Mouse (Mus musculus) thymus, adult 2 months (tissue): ENCODE data around the gene Crp. TPM values are rescaled to one million over a fixed set of nuclear protein-coding genes. Genes with fewer than 3 reads are reported as not detected.

Experiments
- DNase-seq: peaks from one replicate; pipeline ENCODE4 v3.0.0; 2021
- H3K27ac ChIP-seq: fragments of 200-500 bp; 2 replicates; pipeline ENCODE4 v1.5.1; 2012; ENCODE audit warnings: low read length, control low read depth; ENCODE audit not compliant: control insufficient read depth, insufficient read depth
- H3K27me3 ChIP-seq: fragments of 200-500 bp; 2 replicates; pipeline ENCODE4 v1.6.1; 2012; ENCODE audit warnings: mild to moderate bottlenecking, low read length, moderate library complexity, mixed read lengths; ENCODE audit not compliant: control insufficient read depth, insufficient read depth
- H3K36me3 ChIP-seq: fragments of 200-500 bp; 2 replicates; pipeline ENCODE4 v1.6.1; 2012; ENCODE audit warnings: mild to moderate bottlenecking, low read length, moderate library complexity; ENCODE audit not compliant: control insufficient read depth, insufficient read depth
- H3K4me1 ChIP-seq: fragments of 200-500 bp; replicated peaks from 2 replicates; pipeline ENCODE4 v1.6.1; 2012; ENCODE audit warnings: low read length; ENCODE audit not compliant: control insufficient read depth, insufficient read depth
- H3K4me3 ChIP-seq: fragments of 200-500 bp; 2 replicates; pipeline ENCODE4 v1.5.1; 2012; ENCODE audit warnings: mild to moderate bottlenecking, low read length, control low read depth, moderate library complexity; ENCODE audit not compliant: control insufficient read depth, insufficient read depth
- CTCF ChIP-seq: fragments of 200-500 bp; IDR thresholded peaks from 2 replicates; pipeline ENCODE4 v1.5.1; 2012; ENCODE audit warnings: mild to moderate bottlenecking, control low read depth, low read length, moderate library complexity, borderline replicate concordance; ENCODE audit not compliant: control insufficient read depth, poor library complexity, insufficient read depth; ENCODE audit errors: extremely low read depth
- POLR2A ChIP-seq: fragments of 200-500 bp; IDR thresholded peaks from 2 replicates; pipeline ENCODE4 v1.6.1; 2012; ENCODE audit warnings: mild to moderate bottlenecking, low read length, control low read depth, moderate library complexity; ENCODE audit not compliant: control insufficient read depth, poor library complexity, insufficient read depth; ENCODE audit errors: extremely low read depth
- WGBS: fragments of 180-500 bp; shearing (Covaris S2); methylation state at CpG from one replicate; pipeline ENCODE4 v1.1.7; 2018; 5-methylcytosine and 5-hydroxymethylcytosine counted together
- polyA plus RNA-seq: library from polyadenylated mRNA; depleted of rRNA; stranded (reverse); fragments of >200 nt; gene quantifications from 2 replicates; pipeline ENCODE4 v1.2.3, GENCODE M21; 2012

Crp gene
- polyA plus RNA-seq, 1 experiment = 1.6 TPM

- TF ChIP-seq POLR2A (no peak), CTCF (no peak)
- Histone ChIP-seq H3K36me3 (no peaks in the 10 kb centered on the region), H3K27me3 (no peaks in the 10 kb centered on the region), H3K27ac (no peak overlapping the region), H3K4me1 (no peaks in the 10 kb centered on the region), H3K4me3 (no peak overlapping the region)
- DNase-seq = no peak
These were observed 433 bp upstream of the Crp start for GRCm38 (mm10) chr1:172697422-172697821.

- DNase-seq = no peak
- no peak for TF ChIP-seq POLR2A
- TF ChIP-seq CTCF = no peak
- Histone ChIP-seq H3K4me3 (no peak overlapping the region), H3K4me1 (no peaks in the 10 kb centered on the region), H3K27me3 (no peaks in the 10 kb centered on the region), H3K36me3 (no peaks in the 10 kb centered on the region), H3K27ac (no peak overlapping the region)
- WGBS = 91% methylated on average over 3 of the region's 3 CpGs
These were observed 3.0 kb downstream of the Crp start for GRCm38 (mm10) chr1:172700814-172701213.

- 96% methylated on average over 2 of the region's 2 CpGs for WGBS
- TF ChIP-seq CTCF = no peak
- TF ChIP-seq POLR2A = no peak
- H3K4me3 ChIP-seq = no peak overlapping the region
- no peaks in the 10 kb centered on the region for H3K27me3 ChIP-seq
- DNase-seq = no peak
- H3K27ac ChIP-seq = no peak overlapping the region
- H3K4me1 ChIP-seq = no peaks in the 10 kb centered on the region
- no peaks in the 10 kb centered on the region for H3K36me3 ChIP-seq
These were observed 3.5 kb downstream of the Crp start for GRCm38 (mm10) chr1:172701381-172701780.

DNA sequence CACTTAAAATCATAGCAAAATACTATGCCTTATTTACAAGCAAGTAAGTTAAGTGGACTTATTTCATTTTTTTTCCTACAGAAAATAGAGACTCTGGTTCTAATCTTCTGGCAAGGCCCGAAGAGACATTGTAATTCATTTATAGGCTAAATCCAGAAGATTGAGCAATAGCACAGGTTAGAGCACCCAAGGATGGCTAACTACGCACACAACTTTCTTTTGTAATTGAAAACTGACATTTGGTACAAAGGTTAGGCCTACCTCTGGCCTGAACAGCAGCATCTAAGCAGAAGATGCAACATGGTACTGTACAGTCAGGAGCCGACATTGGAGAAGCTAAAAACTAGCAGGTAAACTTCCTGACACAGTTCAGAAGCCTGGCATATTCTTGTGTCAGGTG, 4.0 kb downstream of the Crp start:
- Histone ChIP-seq H3K4me3 (no peak overlapping the region), H3K4me1 (no peaks in the 10 kb centered on the region), H3K27me3 (no peaks in the 10 kb centered on the region), H3K36me3 (no peaks in the 10 kb centered on the region), H3K27ac (no peak overlapping the region)
- DNase-seq = no peak
- WGBS = 94% methylated on average over 3 of the region's 3 CpGs
- TF ChIP-seq CTCF (no peak), POLR2A (no peak)

GRCm38 (mm10) chr1:172704769-172705168, 6.9 kb downstream of the Crp start:
- DNase-seq = no peak
- WGBS = 68% methylated on average over 4 of the region's 4 CpGs
- H3K36me3 ChIP-seq = no peaks in the 10 kb centered on the region

DNA sequence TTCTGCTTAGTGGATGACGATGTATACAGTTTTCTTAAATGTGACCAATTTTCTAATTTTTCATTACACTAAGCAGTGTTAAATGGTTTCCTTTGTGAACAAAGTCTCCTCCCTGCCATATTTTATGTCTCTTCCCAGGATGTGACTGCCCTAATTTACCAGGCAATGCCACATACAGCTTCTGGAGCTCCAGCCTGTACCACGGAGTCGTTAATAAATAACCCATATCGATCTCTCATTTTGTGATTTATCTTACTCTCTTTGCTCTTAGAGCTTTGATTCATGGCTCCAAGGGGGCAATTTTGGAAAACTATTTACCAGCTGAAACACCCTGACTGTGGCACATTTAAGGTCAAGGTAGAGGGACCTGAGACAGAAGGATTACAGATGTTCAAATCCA, 8.4 kb downstream of the Crp start:
- 95% methylated on average over 4 of the region's 4 CpGs for WGBS
- no peak overlapping the region for H3K4me3 ChIP-seq
- no peak overlapping the region for H3K27ac ChIP-seq
- no peaks in the 10 kb centered on the region for H3K27me3 ChIP-seq
- H3K36me3 ChIP-seq = no peaks in the 10 kb centered on the region
- no peak for DNase-seq
- no peaks in the 10 kb centered on the region for H3K4me1 ChIP-seq
- TF ChIP-seq CTCF = no peak
- TF ChIP-seq POLR2A = no peak

More at GRCm38 (mm10) chr1:172704769-172705168, 6.9 kb downstream of the Crp start:
- Histone ChIP-seq H3K27me3 (no peaks in the 10 kb centered on the region), H3K4me3 (no peak overlapping the region), H3K4me1 (no peaks in the 10 kb centered on the region), H3K27ac (no peak overlapping the region)
- TF ChIP-seq POLR2A (no peak), CTCF (no peak)

DNA sequence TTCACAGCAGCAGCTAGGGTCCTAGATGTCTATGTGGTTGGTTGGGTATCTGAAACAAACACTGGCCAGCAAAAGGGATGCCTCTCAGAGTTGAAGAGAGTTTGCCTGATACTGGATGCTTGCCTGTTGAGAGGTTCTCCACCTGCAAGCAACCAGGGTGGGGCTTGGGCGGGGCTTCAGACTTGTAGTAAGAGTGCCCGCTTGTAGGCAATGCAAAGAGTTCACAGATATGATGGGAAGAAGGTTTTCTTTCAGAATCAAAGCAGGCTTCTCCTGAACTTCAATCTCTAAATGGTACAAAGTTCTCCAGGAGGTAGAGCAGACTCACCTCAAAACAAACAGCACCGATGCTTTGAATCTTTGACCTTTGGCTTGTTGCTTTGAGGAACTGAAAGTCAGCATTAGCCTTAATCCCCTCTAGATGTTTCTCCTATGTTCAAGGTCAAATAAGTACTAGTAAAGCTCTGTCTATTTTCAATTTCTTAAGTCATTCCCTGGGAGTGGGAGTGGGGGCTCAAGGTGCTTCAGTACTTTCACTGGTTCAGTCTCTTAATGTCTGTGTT, 12.0 kb downstream of the Crp start:
- Histone ChIP-seq H3K36me3 (no peaks in the 10 kb centered on the region), H3K27me3 (no peaks in the 10 kb centered on the region), H3K4me1 (no peaks in the 10 kb centered on the region; the same call in 1 of the 2 replicates), H3K27ac (no peak overlapping the region), H3K4me3 (no peak overlapping the region)
- WGBS = 89% methylated on average over 3 of the region's 3 CpGs
- no peak for DNase-seq
- TF ChIP-seq CTCF (no peak), POLR2A (no peak)
